Mouse (Mus musculus) granulocyte monocyte progenitor cell, adult 5-6 weeks (primary cell): ENCODE results near the gene Xcl1. TPM values are rescaled to one million over a fixed set of nuclear protein-coding genes. Genes with fewer than 3 reads are reported as not detected.

Experiments
- ATAC-seq: replicated peaks from 2 replicates; pipeline ENCODE4 v1.8.0; 2016; ENCODE audit warnings: mild to moderate bottlenecking, moderate TSS enrichment, inconsistent platforms; ENCODE audit not compliant: poor library complexity, severe bottlenecking
- total RNA-seq, 2 experiments: library from RNA; stranded (forward) in 1 of 2; stranded (reverse) in 1 of 2; fragments of 200-712, 200-1000 nt in 1 of 2; fragments of >200 nt in 1 of 2; fragmentation: Nextera tagmentation in 1 of 2; gene quantifications; 2 replicates each; pipeline ENCODE4 v1.2.3; 2014 to 2017

The Xcl1 gene
- total RNA-seq, 2 experiments from 2014 or later, result not detected

DNA sequence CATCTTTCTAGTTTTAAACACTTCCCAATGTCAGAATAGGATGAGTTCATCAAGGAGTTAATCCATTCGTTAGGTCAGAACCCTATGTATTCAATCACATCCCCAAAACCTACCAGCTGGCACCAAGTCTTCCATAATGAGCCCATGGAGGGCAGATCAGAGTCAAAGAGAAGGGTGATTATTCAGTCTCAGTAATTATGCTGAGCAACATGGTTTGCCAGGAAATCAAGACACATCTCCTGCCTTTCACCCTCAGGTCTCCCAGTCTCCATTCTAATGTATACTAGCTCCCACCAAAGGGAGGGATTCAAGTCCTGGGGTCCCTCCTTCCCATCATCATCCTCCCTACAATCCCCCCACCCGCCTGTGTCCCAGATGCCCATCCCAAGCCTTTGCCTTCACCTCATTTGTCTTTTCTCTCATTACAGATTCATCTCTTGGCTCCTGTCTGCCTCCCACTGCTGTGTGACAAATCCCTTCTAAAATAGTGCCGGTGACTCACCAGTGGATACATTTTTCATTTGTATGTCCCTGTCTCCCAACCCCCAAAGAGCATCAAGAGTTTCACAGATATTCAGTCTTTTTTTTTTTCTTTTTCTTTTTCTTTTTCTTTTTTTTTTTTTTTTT lies 8.7 kb downstream of the Xcl1 start:
- no peak for ATAC-seq

DNA sequence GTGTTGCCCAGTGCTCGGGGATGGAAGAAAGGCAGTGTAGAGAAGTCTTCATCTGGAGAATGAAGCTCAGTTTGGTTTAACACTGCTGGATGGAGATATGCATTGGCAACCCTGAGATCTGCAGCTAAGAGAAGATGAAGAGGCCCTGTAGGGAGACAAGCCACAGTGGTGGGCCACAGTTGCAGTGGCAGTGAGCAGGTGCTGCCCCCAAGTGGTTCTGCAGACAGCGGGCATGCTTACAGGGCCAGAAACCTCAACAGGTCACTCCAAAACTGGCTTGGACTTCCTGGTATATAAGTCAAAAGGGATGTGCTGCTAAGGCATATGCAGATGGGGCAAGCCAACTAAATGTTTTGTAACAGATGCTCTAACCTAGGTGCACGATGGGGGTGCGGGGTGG lies 30.3 kb downstream of the Xcl1 start:
- peak; percentile 89 for ATAC-seq

DNA sequence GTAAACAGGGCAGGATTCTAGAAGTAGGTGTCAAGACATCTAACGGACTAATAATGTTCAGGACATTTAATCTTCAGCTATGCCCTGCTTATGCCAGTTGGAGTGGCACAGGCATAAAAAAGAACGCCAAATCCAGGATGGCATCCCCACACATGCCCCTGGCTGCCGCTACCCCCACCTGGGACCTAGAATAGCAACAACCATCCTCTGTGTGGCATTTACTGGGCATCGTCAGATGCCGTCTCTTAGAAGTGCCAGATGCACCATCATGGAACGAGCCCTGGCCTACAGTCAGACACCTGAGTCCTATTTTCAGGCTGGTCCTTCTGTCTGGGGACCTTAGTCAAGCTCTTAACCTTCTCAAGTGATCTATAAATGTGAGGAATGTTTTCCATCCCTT lies 34.6 kb downstream of the Xcl1 start:
- ATAC-seq, result no peak

DNA sequence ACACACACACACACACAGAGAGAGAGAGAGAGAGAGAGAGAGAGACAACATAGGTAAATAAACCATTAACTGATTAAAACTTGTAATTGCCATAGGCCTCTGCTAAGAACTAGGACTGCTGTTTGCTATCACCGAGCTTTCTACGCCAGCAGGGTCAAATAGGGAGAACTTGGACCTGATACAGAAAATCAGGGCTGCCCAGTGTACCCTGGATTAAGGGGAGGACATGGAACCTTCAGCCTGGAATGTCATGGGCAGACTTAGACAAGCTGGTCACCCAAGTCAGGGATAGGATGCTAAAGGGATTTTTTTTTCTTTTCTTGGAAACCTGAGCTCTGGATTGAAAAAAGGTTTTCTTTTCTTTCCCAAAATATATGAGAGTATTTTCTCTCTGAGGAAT lies 35.1 kb downstream of the Xcl1 start:
- ATAC-seq, result no peak

DNA sequence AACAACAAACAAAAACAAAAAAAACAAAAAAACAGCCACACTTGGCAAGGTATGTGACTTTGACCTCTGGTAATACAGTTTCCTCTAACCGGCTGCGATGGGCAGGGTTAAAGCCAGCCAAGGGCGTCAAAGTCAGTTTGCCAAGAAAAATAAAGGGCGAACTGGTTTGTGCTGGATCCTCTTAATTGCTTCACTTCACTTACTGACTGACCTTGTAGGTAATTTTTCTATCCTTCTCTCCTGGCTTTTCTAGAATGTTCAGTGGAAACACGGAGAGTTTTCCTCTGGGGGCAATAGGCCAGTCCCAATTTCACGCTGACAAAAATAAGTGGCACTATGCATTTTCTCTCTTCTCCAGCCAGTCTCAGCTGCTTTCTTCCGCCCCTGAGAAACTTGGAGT lies 35.8 kb downstream of the Xcl1 start:
- ATAC-seq, result no peak

DNA sequence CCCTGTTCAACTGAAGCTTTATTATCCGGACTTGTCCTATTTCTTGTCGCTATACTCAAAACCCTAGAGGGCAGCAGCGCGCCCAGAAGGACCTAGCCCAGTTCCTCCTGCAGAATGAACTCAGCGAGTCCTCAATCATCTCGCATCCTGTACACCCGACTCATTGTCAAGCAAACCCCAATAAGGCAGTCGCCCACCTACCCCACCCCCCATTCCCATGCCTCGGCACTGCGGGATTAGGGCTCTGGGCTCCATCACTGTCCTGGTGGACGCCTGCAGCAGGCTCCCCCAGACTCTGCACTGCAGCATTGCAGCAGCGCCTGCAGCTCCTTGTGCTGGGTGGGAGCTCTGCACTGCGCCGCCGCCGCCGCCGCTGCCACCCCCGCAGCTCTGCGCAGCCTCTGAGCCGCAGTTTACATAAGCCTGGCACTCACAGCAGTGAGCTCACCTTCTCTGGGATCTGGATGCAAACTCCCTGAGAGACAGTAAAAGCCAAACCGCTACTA lies 36.4 kb downstream of the Xcl1 start:
- ATAC-seq, result peak; percentile 92

DNA sequence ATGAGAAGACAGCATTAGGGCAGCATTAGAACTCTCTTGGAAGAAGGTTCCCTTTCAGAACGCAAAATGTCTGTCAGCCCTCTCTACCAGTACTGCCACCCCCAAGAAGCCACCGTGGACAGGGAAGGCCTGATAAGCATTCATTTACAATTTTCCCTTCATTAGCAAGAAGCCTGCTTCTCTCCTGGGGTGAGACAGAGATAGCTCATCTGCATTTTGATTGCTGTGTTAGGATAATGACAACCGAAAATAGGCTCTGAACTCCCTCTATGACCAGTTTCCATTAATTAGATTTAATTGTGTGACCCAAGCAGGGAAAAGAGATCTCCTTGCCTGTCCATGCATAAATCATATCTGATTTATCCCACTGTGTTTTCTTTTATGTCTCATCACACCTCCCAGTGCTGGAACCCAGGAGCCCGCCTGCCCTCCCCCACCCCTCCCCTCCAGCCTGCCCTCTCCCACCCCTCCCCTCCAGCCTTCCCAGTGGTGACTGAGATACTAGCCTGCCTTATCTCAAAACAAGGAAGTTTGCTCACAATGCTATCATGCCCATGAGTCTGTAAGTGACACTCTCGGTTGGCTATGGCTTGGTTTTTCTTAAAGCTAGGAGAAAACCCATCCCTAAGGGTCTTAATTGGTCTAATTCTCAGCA lies 38.0 kb downstream of the Xcl1 start:
- no peak for ATAC-seq

DNA sequence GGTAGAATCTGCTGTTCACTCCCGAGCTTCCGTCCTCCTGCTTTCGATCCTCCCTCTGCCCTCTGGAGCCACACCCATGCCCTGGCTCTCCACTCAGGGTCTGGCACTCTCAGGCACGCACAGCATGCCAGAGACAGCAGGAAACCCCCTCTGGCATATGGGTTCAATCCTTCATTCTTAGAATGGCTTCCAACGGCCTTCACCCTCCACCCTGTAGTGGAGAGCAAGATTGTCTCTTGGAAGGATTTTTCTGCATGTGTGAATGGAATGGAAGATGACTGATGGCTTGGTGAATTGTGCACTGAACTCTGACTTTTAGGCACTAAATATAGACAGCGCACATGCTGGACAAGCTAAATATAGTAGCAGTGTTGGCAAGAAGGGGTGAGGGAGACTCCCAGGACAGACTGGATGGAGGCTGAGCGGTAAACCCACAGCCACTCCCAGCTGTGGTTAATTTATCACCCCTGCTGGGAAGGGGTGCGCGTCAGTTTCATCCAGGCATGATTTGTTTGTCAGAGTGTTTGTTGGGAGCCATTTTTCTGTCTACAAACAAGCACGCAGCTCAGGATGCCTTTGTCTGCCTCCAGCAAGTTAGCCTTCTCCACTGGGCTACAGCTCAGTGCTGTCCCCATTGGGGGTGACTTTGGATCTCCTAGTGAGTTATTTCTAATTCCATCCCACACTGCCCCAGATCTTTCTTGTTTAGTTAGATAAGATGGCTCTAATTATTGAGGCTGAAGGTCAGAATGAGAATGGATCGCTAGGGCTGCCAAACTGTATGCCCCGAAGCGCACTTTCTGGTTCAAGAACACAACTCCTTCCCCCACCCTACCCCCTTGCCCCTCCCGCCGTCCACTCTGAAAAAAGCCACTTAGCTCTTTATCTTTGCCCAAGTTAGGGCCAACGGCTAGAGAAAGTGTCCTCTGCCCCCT lies 38.8 kb downstream of the Xcl1 start:
- no peak for ATAC-seq

DNA sequence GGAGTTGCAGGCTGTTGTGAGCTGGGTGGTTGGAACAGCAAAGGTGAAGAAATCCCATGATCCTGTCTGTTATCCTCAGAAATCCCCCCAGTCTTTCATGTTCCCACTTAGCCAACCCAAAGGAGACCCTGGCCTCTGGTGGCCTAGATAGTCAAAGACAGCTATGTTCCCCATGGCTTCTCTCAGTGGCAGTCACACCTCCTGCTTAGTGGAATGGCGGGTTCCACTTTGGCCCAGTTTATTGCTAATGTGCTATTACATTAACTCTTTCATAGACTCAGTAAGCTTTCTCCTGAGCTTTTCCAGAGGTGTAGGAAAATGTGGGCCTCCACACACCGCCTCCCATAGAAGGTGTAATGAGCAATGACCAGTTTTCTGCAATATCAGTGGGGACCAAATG lies 39.5 kb downstream of the Xcl1 start:
- ATAC-seq, result no peak

DNA sequence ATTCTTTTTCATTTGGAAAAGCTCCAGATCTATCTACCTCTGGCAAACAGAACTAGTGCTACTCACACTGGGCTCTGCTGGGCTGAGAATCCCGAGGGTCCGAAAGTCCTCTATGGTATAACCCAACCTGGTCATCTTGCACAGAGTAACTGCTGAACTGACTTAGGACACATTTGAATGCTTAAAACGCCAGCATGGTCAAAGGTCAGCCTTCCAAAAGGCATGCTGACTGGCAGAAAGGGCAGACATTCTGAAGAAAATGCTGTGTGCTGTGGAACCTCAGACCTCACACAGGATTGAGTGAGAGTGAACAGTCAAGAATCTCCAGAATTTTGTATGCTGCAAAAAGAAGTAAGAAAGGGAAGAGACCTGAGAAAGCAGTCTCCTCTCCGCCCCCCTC lies 45.0 kb downstream of the Xcl1 start:
- no peak for ATAC-seq

DNA sequence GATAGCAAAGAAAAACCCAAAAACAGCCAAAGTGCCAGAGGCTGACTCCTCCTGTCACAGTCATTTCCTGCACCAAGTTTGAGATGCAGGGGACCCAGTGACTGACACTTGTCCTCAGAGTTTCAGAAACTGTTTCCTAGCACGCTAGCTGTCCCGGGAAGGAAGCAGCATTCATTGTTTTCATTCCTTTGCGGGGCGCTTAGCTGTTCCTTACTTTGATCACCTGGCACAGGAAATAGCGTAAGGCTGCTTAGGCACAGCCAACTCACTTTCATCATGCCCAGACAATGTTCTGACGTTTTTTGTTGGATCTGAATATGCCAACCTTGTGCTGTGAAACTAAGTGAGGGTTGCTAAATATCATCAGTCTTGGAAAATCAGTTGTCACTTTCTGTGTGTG lies 46.8 kb downstream of the Xcl1 start:
- no peak for ATAC-seq

DNA sequence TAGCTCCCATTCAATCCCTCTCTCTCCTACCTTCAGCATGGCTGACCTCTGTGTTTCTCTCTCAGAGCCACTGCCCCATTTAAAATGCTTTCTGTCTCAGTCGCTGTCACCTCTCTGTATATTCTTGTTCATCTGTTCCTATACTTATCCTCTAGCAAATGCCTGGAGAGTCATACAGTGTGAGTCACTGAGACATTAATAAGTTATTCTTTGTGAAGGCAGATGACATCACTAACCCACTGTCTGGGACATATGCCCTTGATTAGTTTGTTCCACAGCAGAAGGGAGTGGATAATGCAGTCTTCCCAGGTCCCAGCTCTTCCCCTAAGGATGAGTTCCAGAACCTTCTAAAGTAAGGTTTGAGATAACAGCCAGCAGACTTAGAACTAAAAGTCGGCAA lies 47.6 kb downstream of the Xcl1 start:
- ATAC-seq, result no peak

DNA sequence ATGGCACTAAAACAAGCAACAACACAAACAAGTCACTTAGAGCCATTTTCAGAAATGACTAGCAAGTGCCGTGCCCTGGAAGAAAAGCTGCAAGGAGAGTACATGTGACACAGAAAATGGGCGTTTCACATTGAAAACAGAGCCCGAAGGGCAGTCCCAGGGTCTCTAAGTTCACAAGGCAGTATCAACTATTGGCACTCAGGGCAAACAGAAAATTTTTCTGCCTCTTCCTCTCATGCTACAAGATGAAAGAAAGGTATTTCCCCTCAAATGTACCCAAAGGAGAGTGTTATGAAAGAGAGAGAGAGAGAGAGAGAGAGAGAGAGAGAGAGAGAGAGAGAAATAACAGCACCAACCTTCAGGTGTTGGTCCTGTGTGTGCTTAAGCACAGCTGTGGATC lies 53.4 kb downstream of the Xcl1 start:
- ATAC-seq, result no peak

Other genes starting within 250 kb of the Xcl1 start
- not detected in 2 replicates for gene Dpt, start 138.9 kb downstream of the Xcl1 start, total RNA-seq (2014; fragmentation: Nextera tagmentation)
- not detected in 2 replicates for gene Dpt, start 138.9 kb downstream of the Xcl1 start, total RNA-seq (2017)
- gene Tbx19, start 225.2 kb upstream of the Xcl1 start, total RNA-seq (2014; fragmentation: Nextera tagmentation), result not detected in 2 replicates
- gene Tbx19, start 225.2 kb upstream of the Xcl1 start, total RNA-seq (2017), result not detected in 2 replicates